Mouse (Mus musculus) heart, postnatal 0 days (tissue): Measurements from ENCODE around the gene Arnt2.

Source experiments
- CTCF ChIP-seq: IDR thresholded peaks from 2 replicates; pipeline ENCODE4 v1.5.1; 2016; ENCODE audit warnings: antibody characterized with exemption, control low read depth, low read depth
- EP300 ChIP-seq: IDR thresholded peaks from 2 replicates; pipeline ENCODE4 v1.6.1; 2016; ENCODE audit warnings: antibody characterized with exemption, low read depth

- TF ChIP-seq CTCF = no peak
- no peak for TF ChIP-seq EP300
These were observed 48.8 kb downstream of the Arnt2 start for GRCm38 (mm10) chr7:84361086-84361684.
